Mouse (Mus musculus): ENCODE measurements around the gene Il6ra.

Gene Il6ra

GRCm38 (mm10) chr3:89909703-89910542, 3.1 kb downstream of the Il6ra start:
- DNase-seq (ENCODE audit: low spot score) = no peak

GRCm38 (mm10) chr3:89908836-89909235, 4.2 kb downstream of the Il6ra start:
- DNase-seq (ENCODE audit: low spot score) = no peak

GRCm38 (mm10) chr3:89907846-89908245, 5.2 kb downstream of the Il6ra start:
- no peak for DNase-seq (ENCODE audit: low spot score)

DNA sequence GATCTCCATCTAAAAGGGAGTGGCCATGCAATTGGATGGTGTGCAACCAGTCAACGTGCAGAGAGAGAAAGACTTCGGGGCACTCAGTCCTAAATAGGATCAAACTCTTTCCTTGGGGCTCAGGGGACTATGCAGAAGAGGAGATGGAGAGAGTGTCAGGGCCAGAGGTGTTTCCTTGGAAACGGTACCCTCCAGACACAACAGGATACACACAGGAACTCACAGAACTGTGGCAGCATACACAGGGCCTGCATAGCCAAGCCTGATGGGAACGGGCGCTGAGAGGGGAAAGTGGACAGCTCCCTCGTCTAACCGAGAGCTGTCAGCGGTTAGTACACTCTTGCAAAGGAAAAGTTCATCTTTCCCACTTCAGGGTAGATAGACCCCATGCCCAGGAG, 13.5 kb downstream of the Il6ra start:
- no peak for DNase-seq (ENCODE audit: low spot score)

DNA sequence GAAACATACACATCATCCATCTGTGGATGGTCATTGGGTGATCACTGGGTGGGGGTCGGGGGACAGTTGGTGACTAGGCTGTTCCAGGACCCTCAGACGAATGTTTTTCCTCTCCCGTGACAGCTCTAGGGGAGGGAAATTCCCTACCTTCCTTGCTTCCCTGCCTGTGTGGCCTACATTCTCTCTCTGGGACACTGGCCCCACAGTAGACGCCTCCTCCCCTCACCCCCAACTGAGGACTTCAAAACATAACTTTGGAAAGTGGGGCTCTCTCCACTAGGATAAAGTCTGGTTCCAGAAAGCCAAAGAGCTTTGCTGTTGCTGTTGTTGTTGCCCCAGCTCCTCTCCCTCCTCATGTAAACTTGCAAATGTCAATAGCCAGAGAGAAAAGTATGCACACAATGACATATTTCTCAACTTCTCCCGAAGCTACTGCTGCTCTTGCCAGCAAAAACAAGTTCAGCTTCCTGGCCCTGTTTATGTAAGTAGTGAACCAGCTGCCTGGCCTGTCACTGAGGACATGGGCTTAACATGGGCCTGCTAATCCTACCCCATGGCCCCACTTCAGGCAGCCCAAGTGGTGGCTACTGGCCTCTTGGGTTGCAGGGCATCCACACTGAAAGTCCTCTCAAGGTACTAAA, 14.0 kb downstream of the Il6ra start:
- no peak for DNase-seq (ENCODE audit: low spot score)

DNA sequence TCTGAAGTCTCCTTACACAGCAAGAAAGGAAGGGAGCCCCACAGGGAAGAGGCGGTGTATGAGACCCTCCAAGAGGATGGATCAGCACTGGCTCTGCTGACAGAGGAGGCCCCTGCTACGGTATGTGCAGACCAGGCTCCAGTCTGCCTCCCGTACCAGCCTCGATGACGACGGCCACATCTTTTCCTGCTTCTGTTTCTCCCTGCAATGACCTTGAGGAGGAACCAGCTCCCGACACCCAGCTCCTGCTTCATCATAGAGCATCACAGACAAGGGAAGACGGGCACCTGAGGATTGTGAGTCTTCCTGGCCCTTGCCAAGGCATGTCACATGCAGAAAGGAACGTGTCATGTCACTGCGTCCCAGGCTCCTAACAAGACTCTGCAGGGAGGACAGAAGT, 15.0 kb downstream of the Il6ra start:
- no peak for DNase-seq (ENCODE audit: low spot score)

GRCm38 (mm10) chr3:89897204-89897796, 15.7 kb downstream of the Il6ra start:
- DNase-seq (ENCODE audit: low spot score) = no peak

GRCm38 (mm10) chr3:89896571-89896970, 16.4 kb downstream of the Il6ra start:
- DNase-seq (ENCODE audit: low spot score) = no peak

DNA sequence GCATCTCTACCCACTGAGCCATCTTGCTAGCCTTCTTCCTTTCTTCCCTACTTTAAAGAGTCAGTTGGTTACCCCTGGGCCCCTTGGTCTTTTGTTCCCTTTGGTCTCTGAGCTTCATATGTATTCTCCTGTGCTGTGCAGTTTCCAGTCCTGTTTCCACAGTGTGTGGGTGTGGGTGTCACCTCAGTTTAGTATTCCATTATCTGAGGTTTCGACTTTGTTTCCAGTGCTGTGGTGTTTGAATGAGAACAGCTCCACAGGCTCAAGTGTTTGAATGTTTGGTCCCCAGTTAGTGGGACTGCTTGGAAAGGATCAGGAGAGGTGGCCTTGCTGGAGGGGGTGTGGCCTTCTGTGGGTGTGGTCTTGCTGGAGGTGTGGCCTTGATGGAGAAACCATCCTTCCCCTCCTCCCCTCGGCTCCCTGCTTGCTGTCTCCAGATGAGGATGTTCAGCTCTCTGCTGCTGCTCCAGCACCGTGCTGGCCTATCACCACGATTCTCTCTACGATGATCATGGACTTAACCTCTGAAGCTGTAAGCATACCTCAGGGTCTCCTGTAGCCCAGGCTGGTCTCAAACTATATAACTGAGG, 20.4 kb downstream of the Il6ra start:
- no peak for DNase-seq (ENCODE audit: low spot score)

DNA sequence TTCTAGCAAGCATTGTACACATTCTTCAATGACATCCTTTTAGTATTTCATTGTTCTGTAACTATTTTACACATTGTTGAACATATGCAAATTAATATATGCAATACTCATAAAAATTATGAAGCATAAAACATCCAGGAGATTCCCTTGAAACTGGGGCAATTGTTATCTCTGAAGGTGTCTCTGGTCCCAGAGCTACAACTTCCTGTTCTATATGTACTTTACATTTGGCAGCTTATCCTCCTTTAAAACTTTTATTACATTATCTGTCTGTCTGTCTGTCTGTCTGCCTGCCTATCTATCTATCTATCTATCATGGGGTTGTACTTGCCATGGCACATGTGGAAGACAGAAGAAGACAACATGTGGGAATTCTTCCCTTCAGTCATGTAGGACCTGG, 21.3 kb downstream of the Il6ra start:
- DNase-seq (ENCODE audit: low spot score) = no peak

DNA sequence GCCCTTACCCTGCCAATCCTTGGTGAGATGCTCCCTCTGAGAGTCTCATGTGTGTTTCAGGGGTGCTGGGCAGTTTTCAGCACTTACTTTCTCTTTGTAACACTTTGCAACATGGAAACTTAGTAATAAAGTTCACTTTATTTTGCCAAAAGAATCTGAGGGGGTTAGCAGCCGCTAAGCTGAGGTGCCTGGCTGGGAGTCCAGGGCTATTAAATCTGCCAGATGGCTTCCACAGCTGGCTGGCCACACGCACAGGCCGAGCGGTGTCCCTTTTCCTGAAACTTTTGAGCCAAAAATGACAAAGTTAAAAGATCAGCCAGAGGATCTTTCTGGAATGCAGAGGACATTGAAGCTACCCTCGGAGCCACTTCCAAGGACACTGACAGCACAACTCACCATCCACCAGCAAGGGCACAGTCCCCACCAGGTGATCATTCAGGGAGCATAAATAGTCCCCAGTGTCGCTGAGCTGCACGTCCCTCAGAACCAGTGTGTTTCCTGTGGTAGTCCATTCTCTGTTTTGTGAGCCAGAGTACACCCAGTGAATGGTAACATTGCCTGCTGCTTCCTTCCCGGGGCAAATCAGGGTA, 23.1 kb downstream of the Il6ra start:
- no peak for DNase-seq (ENCODE audit: low spot score)

GRCm38 (mm10) chr3:89887582-89888230, 25.3 kb downstream of the Il6ra start:
- DNase-seq (ENCODE audit: low spot score) = no peak

DNA sequence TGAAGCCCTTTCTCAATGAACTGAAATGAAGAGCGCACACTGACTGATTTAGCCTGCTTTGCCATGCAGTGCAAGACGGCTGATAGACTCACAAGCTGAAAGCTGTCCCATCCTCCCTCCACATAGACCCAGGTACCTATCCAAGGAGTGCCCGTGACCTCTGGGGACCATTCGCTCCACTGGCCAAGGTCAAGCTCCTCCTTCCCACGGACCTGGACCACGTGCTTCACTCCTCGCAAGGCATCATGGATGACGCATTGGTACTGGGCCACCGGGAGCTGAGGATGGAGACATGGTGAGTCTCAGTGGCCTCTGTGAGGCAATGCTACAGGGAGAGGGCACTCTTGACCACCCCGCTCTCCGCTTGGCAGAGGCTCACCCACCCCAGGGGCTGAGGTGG, 27.2 kb downstream of the Il6ra start:
- no peak for DNase-seq (ENCODE audit: low spot score)

DNA sequence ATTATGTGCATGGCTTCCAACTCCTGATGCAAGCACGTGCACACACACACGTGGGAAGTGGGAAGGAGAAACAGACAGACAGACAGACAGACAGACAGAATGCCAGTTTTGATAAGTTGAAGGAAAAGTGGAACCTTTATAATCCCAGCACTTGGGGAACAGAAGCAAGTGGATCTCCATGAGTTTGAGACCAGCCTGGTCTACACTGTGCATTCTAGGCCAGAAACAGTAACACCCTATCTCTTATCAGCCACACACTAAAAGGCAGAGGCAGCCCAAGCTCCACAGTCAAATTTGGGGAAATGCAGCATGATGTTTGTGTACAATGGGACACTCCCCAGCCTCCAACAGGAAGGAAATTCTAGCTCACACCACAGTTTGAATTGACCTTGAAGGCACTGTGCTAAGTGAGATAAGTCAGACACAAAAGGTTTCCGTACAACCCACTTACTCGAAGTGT, 29.4 kb downstream of the Il6ra start:
- no peak for DNase-seq (ENCODE audit: low spot score)

DNA sequence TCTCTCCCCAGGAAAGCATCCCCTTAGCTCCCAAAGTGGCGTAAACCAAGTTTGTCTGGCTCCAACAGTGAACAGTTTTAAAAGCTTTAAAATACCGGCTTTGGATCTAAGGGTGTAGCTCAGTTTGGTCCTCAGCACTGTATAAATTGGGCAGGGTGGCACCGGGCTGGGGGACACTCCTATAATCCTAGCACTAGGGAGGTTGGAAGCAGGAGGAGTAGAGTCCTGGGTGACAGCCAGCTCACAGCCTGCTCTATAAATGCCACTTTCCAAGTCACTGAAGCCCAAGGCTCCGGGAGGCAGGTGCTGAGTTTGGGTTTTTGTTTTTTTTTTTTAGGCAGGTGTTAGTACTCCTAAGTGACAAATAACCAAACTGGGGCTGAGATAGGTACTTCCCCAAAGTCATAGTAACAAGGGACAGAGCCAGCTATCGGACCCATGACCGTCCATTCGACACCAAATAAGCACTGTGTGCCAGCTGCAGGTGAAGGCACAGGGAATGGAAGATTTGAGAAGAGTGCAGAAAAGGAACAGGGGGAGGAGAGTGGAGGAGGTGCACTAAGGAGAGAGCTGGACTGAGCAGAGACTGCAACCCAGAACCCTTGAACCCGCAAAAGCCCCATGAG, 30.3 kb downstream of the Il6ra start:
- DNase-seq (ENCODE audit: low spot score) = no peak

DNA sequence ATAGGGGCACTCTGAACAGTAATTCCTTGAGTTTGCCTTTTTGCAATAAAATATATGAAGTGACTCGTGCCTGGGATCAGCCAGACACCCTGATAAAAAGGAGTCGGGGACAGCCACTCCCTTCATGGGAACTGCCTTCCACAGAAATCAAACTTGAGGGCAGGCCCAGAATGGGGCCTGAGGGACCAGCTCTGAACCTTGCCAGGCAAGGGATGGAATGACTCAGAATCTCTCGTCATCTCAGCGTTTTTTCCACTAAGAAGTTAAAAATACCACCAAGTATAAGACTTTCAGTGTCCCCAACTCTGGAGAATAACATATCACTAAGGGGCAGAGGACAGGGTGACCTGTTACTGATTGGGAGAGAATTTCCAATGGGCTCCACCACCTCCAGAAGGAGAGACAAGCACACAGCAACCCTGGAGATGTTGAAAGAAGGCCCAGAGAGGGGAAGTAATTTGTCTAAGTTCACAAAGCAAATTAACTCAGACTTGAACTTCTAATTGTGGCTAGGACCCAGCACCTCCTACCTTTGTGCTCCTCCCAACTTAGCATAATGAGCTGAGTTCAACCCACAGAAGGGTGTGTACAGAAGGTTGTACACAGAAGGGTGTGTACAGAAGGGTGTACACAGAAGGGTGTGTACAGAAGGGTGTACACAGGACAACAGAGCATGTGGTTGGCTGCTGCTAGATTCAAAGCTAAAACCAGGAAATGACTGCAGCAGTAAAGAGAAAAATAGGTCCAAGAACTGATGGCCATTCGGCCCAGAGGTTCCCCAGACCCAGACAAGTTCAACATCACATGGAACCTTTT, 32.8 kb downstream of the Il6ra start:
- no peak for DNase-seq (ENCODE audit: low spot score)

- DNase-seq (ENCODE audit: low spot score) = no peak
These were observed 33.7 kb downstream of the Il6ra start for GRCm38 (mm10) chr3:89879326-89879725.

DNA sequence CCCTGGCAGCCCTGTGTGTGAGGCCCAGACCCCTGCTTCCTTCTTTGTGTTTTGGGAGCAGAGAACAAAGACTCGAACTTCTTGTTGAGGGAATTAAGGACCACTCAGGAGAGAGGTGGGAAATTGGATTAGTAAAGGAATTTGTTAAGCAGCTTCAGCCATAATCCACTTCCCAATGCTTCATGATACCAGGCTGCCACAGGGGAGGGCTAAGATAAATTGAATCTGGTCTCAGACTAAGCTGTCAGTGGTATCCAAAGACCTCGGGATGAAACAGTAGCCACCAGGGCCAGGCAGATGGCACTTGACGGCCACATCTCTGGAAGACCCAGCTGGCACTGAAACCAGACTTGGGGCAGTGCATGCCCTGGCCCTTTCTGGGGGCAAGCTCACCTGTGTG, 34.5 kb downstream of the Il6ra start:
- no peak for DNase-seq (ENCODE audit: low spot score)

DNA sequence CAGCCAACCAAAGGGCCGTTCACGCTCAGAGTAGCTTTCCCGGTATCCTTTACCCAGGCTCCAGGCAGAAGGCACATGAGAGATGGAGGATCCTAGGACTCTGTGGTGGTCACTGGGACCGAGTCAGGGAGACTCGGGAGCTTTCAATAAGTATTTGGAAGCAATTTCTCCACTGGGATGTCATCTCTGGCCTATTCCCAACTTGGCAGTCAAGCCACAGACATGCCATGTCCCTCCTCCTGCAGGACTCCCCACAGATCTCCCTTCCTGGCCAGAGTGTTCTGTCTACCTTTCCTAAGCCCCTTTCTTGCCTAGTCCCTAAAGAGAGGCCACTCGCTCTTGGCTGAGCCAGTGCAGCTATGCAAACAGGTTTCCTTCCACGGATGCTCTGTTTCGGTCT, 35.9 kb downstream of the Il6ra start:
- DNase-seq (ENCODE audit: low spot score) = no peak

DNA sequence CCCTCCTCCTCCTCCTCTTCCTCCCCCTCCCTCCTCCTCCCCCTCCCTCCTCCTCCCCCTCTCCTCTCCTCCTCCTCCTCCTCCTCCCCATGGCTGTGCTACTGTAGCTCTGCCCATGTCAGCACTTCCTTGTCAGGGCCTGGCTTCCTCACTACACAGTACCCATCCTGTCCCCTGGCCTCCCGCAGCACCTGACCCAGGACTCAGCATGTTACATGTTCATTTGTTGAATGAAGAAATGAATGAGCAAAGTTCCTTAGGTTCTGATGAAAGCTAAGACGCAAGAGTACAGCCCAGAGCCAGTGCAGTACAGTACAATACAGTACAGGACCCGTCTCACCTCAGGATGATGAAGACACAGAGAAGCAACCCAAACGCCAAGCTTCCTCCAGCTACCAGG, 36.5 kb downstream of the Il6ra start:
- DNase-seq (ENCODE audit: low spot score) = no peak

DNA sequence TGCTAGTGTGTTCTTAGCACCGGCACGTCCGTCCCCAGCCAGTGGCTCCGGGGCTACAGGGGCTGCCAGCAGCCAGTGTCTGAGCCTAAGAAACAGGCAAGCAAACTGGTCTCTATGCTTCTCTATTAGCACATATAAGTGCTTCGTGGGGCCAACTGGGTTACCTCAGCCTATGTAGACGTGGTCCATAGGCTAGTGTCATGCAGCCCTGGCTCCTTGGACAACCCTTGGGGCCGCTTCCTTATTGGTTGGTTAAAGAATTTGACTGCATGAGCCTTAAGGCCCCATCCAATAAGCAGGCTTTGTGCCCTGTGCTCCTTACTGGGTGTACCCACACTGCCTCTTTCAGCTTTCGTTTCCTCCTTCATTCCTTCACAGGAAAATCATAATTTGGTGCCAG, 37.2 kb downstream of the Il6ra start:
- DNase-seq (ENCODE audit: low spot score) = no peak
